Mouse (Mus musculus): ENCODE data around the gene Phf21a.

- TF ChIP-seq CTCF (IDR thresholded peaks at IDR 0.05; ENCODE audit: low read depth, low read length) (no peak), EP300 (IDR thresholded peaks at IDR 0.05; ENCODE audit: insufficient read depth, low read depth, low read length) (no peak)
Measured at GRCm38 (mm10) chr2:92299896-92300295, 207.0 kb downstream of the Phf21a start.
